Comparison of ENCODE assay signal across 12 mouse cellular contexts in genomic region chr11:103066191-103067050, GRCm38 (mm10). TPM values are rescaled to one million over a fixed set of nuclear protein-coding genes. Genes with fewer than 3 reads are reported as not detected.
A peak's percentile ranks its signal among the peaks of the same experiment; 100 is the strongest.
DNase-seq lines count a peak whose midpoint lies in the region; ATAC-seq and TF ChIP-seq lines count a peak whose summit lies in the region.
"Had no signal": no experiment of that assay in that cellular context is flagged by ENCODE, and none has a peak within 500 bp of the region (broad histone marks: within the 10 kb centered on the region; RNA-seq: fewer than 3 reads in every experiment).

No protein-coding gene starts in this region.

- no peak for TF ChIP-seq CTCF in kidney, adult 2 months (conservative IDR thresholded peaks at IDR 0.05; ENCODE audit: insufficient read depth, insufficient read length, low read depth, low read length)

- peak; percentile 20 for DNase-seq in gastrocnemius, postnatal 14 days
- no peak for DNase-seq in gastrocnemius, postnatal 10 days
- DNase-seq in kidney, adult 2 months: peak; percentile 63
- DNase-seq in kidney, postnatal 14 days: no peak
- DNase-seq in lung, postnatal 10 days: no peak
- DNase-seq in embryonic facial prominence, embryonic 14.5 days (ENCODE audit: low spot score): peak; percentile 49
- DNase-seq: cerebellum, adult 9-10 months; liver; right cerebral cortex, postnatal 25 days had no signal

- H3K4me1 ChIP-seq in kidney, adult 2 months (ENCODE audit: control insufficient read depth, insufficient read depth, low read length): no peaks in the 10 kb centered on the region
- peaks cover 8% of the 10 kb centered on the region for H3K4me1 ChIP-seq in lung, embryonic 16.5 days (replicated peaks; ENCODE audit: control insufficient read depth, insufficient read depth, low read length)
- H3K4me1 ChIP-seq in embryonic facial prominence, embryonic 14.5 days (ENCODE audit: control insufficient read depth, insufficient read depth, low read length): no peaks in the 10 kb centered on the region; the same call in 1 of the 2 replicates
- H3K4me1 ChIP-seq in hindbrain, embryonic 16.5 days (ENCODE audit: control insufficient read depth, insufficient read depth, low read depth, low read length): no peaks in the 10 kb centered on the region
- H3K4me1 ChIP-seq: forebrain, embryonic 13.5 days had no signal

- H3K36me3 ChIP-seq in kidney, adult 2 months (ENCODE audit: control insufficient read depth, insufficient read depth, low read length): peaks cover 7% of the 10 kb centered on the region
- H3K36me3 ChIP-seq in lung, embryonic 16.5 days (ENCODE audit: control insufficient read depth, insufficient read depth, low read length): peaks cover 34% of the 10 kb centered on the region
- H3K36me3 ChIP-seq in embryonic facial prominence, embryonic 14.5 days (ENCODE audit: control insufficient read depth, insufficient read depth, low read length): peaks cover 92% of the 10 kb centered on the region
- peaks cover 37% of the 10 kb centered on the region for H3K36me3 ChIP-seq in hindbrain, embryonic 16.5 days (ENCODE audit: control insufficient read depth, insufficient read depth, low read length)

- WGBS in kidney, adult 2 months: 84% methylated on average over 14 of the region's 14 CpGs
- WGBS in lung, embryonic 16.5 days: 86% methylated on average over 14 of the region's 14 CpGs
- 82% methylated on average over 14 of the region's 14 CpGs for WGBS in embryonic facial prominence, embryonic 14.5 days
- WGBS in hindbrain, embryonic 16.5 days: 96% methylated on average over 14 of the region's 14 CpGs

- no peak overlapping the region for H3K4me3 ChIP-seq in kidney, adult 2 months (ENCODE audit: insufficient read depth, low read depth, low read length)
- no peak overlapping the region for H3K4me3 ChIP-seq in lung, embryonic 16.5 days (ENCODE audit: low read length)
- H3K4me3 ChIP-seq in embryonic facial prominence, embryonic 14.5 days (ENCODE audit: low read depth, low read length): no peak overlapping the region
- H3K4me3 ChIP-seq in hindbrain, embryonic 16.5 days (ENCODE audit: low read length): no peak overlapping the region
- H3K4me3 ChIP-seq: forebrain, embryonic 13.5 days had no signal

- no peak overlapping the region for H3K4me2 ChIP-seq in lung, embryonic 16.5 days (ENCODE audit: low read depth, low read length)
- H3K4me2 ChIP-seq in embryonic facial prominence, embryonic 14.5 days (ENCODE audit: low read depth, low read length): no peak overlapping the region
- H3K4me2 ChIP-seq in hindbrain, embryonic 16.5 days (ENCODE audit: low read length): no peak overlapping the region
- H3K4me2 ChIP-seq: forebrain, embryonic 13.5 days had no signal

- no peak for TF ChIP-seq POLR2A in kidney, adult 2 months (IDR thresholded peaks at IDR 0.05; ENCODE audit: low read depth, low read length)

- H3K9me3 ChIP-seq in lung, embryonic 16.5 days (ENCODE audit: control insufficient read depth, low read length): no peaks in the 10 kb centered on the region
- no peaks in the 10 kb centered on the region for H3K9me3 ChIP-seq in embryonic facial prominence, embryonic 14.5 days (ENCODE audit: control insufficient read depth, low read length)
- no peaks in the 10 kb centered on the region for H3K9me3 ChIP-seq in hindbrain, embryonic 16.5 days (ENCODE audit: control insufficient read depth, low read length)
- H3K9me3 ChIP-seq: forebrain, embryonic 13.5 days had no signal

- H3K27me3 ChIP-seq in kidney, adult 2 months (replicated peaks; ENCODE audit: control insufficient read depth, insufficient read depth, low read length): no peaks in the 10 kb centered on the region
- no peaks in the 10 kb centered on the region for H3K27me3 ChIP-seq in lung, embryonic 16.5 days (ENCODE audit: control insufficient read depth, insufficient read depth, low read depth, low read length)
- no peaks in the 10 kb centered on the region for H3K27me3 ChIP-seq in embryonic facial prominence, embryonic 14.5 days (replicated peaks; ENCODE audit: control insufficient read depth, insufficient read depth, low read length)
- H3K27me3 ChIP-seq in hindbrain, embryonic 16.5 days (replicated peaks; ENCODE audit: control insufficient read depth, insufficient read depth, low read length): no peaks in the 10 kb centered on the region
- H3K27me3 ChIP-seq: forebrain, embryonic 13.5 days had no signal

- H3K9ac ChIP-seq in lung, embryonic 16.5 days (ENCODE audit: low read length): no peak overlapping the region
- no peak overlapping the region for H3K9ac ChIP-seq in embryonic facial prominence, embryonic 14.5 days (ENCODE audit: low read depth, low read length)
- no peak overlapping the region for H3K9ac ChIP-seq in hindbrain, embryonic 16.5 days (ENCODE audit: low read depth, low read length)
- H3K9ac ChIP-seq: forebrain, embryonic 13.5 days had no signal

- no peak for ATAC-seq in lung, embryonic 16.5 days (ENCODE audit: low read depth)
- ATAC-seq in embryonic facial prominence, embryonic 14.5 days (ENCODE audit: low read depth): no peak
- no peak for ATAC-seq in hindbrain, embryonic 16.5 days
- ATAC-seq: forebrain, embryonic 13.5 days had no signal

- no peak overlapping the region for H3K27ac ChIP-seq in kidney, adult 2 months (ENCODE audit: insufficient read depth, low read depth, low read length)
- H3K27ac ChIP-seq in lung, embryonic 16.5 days (ENCODE audit: low read length): peak overlapping the region; percentile 81
- no peak overlapping the region for H3K27ac ChIP-seq in embryonic facial prominence, embryonic 14.5 days (replicated peaks; ENCODE audit: low read depth, low read length)
- no peak overlapping the region for H3K27ac ChIP-seq in hindbrain, embryonic 16.5 days (ENCODE audit: low read depth, low read length)
- H3K27ac ChIP-seq: forebrain, embryonic 13.5 days had no signal

- intact Hi-C loops in gastrocnemius, postnatal 14 days (cut with DNase I; ENCODE audit: low total_unique reads): no loop called here

RNA-seq across cellular contexts. Expression of gene Plcd3, which starts 35.0 kb away (rescaled TPM):
- total RNA-seq in gastrocnemius, postnatal 14 days (2021): 1 to 10 TPM; 4.5 TPM
- 1 to 10 TPM; 5.8 to 8.6 TPM for total RNA-seq in gastrocnemius, postnatal 10 days (2021)
- polyA plus RNA-seq in kidney, adult 2 months (2012; rRNA removed): 14.9 and 18.1 TPM in 2 replicates
- polyA plus RNA-seq in lung, embryonic 16.5 days (2015; fragmentation: Nextera tagmentation; extraction: Ambion mirVana): 3.1 and 3.3 TPM in 2 replicates
- 3.0 and 3.2 TPM in 2 replicates for polyA plus RNA-seq in embryonic facial prominence, embryonic 14.5 days (2014; fragmentation: Nextera tagmentation; extraction: Ambion mirVana)
- 4.7 and 4.9 TPM in 2 replicates for polyA plus RNA-seq in hindbrain, embryonic 16.5 days (2015; fragmentation: Nextera tagmentation; extraction: Ambion mirVana)

RNA-seq across cellular contexts. Expression of gene Acbd4, which starts 35.1 kb away (rescaled TPM):
- total RNA-seq in gastrocnemius, postnatal 14 days (2021): 10 to 100 TPM; 30.0 to 35.7 TPM
- total RNA-seq in gastrocnemius, postnatal 10 days (2021): 10 to 100 TPM; 34.9 to 50.5 TPM
- polyA plus RNA-seq in kidney, adult 2 months (2012; rRNA removed): 119 and 130 TPM in 2 replicates
- polyA plus RNA-seq in lung, embryonic 16.5 days (2015; fragmentation: Nextera tagmentation; extraction: Ambion mirVana): 22.8 and 28.7 TPM in 2 replicates
- polyA plus RNA-seq in embryonic facial prominence, embryonic 14.5 days (2014; fragmentation: Nextera tagmentation; extraction: Ambion mirVana): 15.0 and 21.4 TPM in 2 replicates
- polyA plus RNA-seq in hindbrain, embryonic 16.5 days (2015; fragmentation: Nextera tagmentation; extraction: Ambion mirVana): 14.2 and 16.4 TPM in 2 replicates

RNA-seq across cellular contexts. Expression of gene Dcakd, which starts 38.3 kb away (rescaled TPM):
- 10 to 100 TPM; 22.8 to 30.0 TPM for total RNA-seq in gastrocnemius, postnatal 14 days (2021)
- 10 to 100 TPM; 34.9 to 45.5 TPM for total RNA-seq in gastrocnemius, postnatal 10 days (2021)
- 49.5 and 51.3 TPM in 2 replicates for polyA plus RNA-seq in kidney, adult 2 months (2012; rRNA removed)
- 140 and 161 TPM in 2 replicates for polyA plus RNA-seq in lung, embryonic 16.5 days (2015; fragmentation: Nextera tagmentation; extraction: Ambion mirVana)
- polyA plus RNA-seq in embryonic facial prominence, embryonic 14.5 days (2014; fragmentation: Nextera tagmentation; extraction: Ambion mirVana): 138 and 153 TPM in 2 replicates
- polyA plus RNA-seq in hindbrain, embryonic 16.5 days (2015; fragmentation: Nextera tagmentation; extraction: Ambion mirVana): 132 and 192 TPM in 2 replicates

RNA-seq across cellular contexts. Expression of gene Nmt1, which starts 38.4 kb away (rescaled TPM):
- 10 to 100 TPM; 42.8 to 44.0 TPM for total RNA-seq in gastrocnemius, postnatal 14 days (2021)
- total RNA-seq in gastrocnemius, postnatal 10 days (2021): 10 to 100 TPM; 41.5 to 49.7 TPM
- polyA plus RNA-seq in kidney, adult 2 months (2012; rRNA removed): 45.3 and 49.7 TPM in 2 replicates
- polyA plus RNA-seq in lung, embryonic 16.5 days (2015; fragmentation: Nextera tagmentation; extraction: Ambion mirVana): 63.4 and 64.7 TPM in 2 replicates
- polyA plus RNA-seq in embryonic facial prominence, embryonic 14.5 days (2014; fragmentation: Nextera tagmentation; extraction: Ambion mirVana): 55.5 and 60.0 TPM in 2 replicates
- polyA plus RNA-seq in hindbrain, embryonic 16.5 days (2015; fragmentation: Nextera tagmentation; extraction: Ambion mirVana): 28.8 and 30.4 TPM in 2 replicates

RNA-seq across cellular contexts. Expression of gene Hexim1, which starts 49.6 kb away (rescaled TPM):
- total RNA-seq in gastrocnemius, postnatal 14 days (2021): 10 to 100 TPM; 20.7 to 21.5 TPM
- 10 to 100 TPM; 24.0 to 26.7 TPM for total RNA-seq in gastrocnemius, postnatal 10 days (2021)
- 24.9 and 26.4 TPM in 2 replicates for polyA plus RNA-seq in kidney, adult 2 months (2012; rRNA removed)
- polyA plus RNA-seq in lung, embryonic 16.5 days (2015; fragmentation: Nextera tagmentation; extraction: Ambion mirVana): 4.6 and 5.2 TPM in 2 replicates
- 7.3 and 8.9 TPM in 2 replicates for polyA plus RNA-seq in embryonic facial prominence, embryonic 14.5 days (2014; fragmentation: Nextera tagmentation; extraction: Ambion mirVana)
- polyA plus RNA-seq in hindbrain, embryonic 16.5 days (2015; fragmentation: Nextera tagmentation; extraction: Ambion mirVana): 4.1 and 4.7 TPM in 2 replicates

Comparison
In these comparisons a context has a peak if more than half of its experiments do, and no peak if none do; other contexts are left out.
1. DNase-seq: peak in gastrocnemius, postnatal 14 days (single experiment), kidney, adult 2 months (single experiment) and embryonic facial prominence, embryonic 14.5 days (single experiment); none in gastrocnemius, postnatal 10 days (single experiment), kidney, postnatal 14 days (single experiment) and lung, postnatal 10 days (single experiment).